ENCODE assay signal across 8 mouse cellular contexts in genomic region chr11:68485206-68485942, GRCm38 (mm10). TPM values are rescaled to one million over a fixed set of nuclear protein-coding genes. Genes with fewer than 3 reads are reported as not detected.
DNase-seq lines count a peak whose midpoint lies in the region; ATAC-seq and TF ChIP-seq lines count a peak whose summit lies in the region.

No protein-coding gene starts in this region.

- H3K4me2 ChIP-seq in forebrain, postnatal 0 days (ENCODE audit: low read depth) = no peak overlapping the region
- no peak overlapping the region for H3K4me2 ChIP-seq in forebrain, embryonic 13.5 days

- H3K4me1 ChIP-seq in forebrain, postnatal 0 days (ENCODE audit: insufficient read depth) = no peaks in the 10 kb centered on the region
- H3K4me1 ChIP-seq in forebrain, embryonic 13.5 days = no peaks in the 10 kb centered on the region
- no peaks in the 10 kb centered on the region for H3K4me1 ChIP-seq in kidney, adult 2 months (ENCODE audit: control insufficient read depth, insufficient read depth, low read length)

- TF ChIP-seq CTCF in forebrain, postnatal 0 days (IDR thresholded peaks at IDR 0.05; ENCODE audit: low read depth) = peak; percentile 94
- peak; percentile 58 for TF ChIP-seq CTCF in kidney, adult 2 months (conservative IDR thresholded peaks at IDR 0.05; ENCODE audit: insufficient read depth, insufficient read length, low read depth, low read length)

- 30% methylated on average over 8 of the region's 8 CpGs for whole genome bisulfite sequencing in forebrain, postnatal 0 days
- 28% methylated on average over 8 of the region's 8 CpGs for WGBS in forebrain, embryonic 13.5 days
- 30% methylated on average over 8 of the region's 8 CpGs for WGBS in kidney, adult 2 months

- no peaks in the 10 kb centered on the region for H3K27me3 ChIP-seq in forebrain, postnatal 0 days (ENCODE audit: insufficient read depth, low read length)
- H3K27me3 ChIP-seq in forebrain, embryonic 13.5 days = no peaks in the 10 kb centered on the region
- H3K27me3 ChIP-seq in kidney, adult 2 months (replicated peaks; ENCODE audit: control insufficient read depth, insufficient read depth, low read length) = no peaks in the 10 kb centered on the region

- TF ChIP-seq POLR2A in kidney, adult 2 months (IDR thresholded peaks at IDR 0.05; ENCODE audit: low read depth, low read length) = no peak

- H3K27ac ChIP-seq in forebrain, postnatal 0 days (ENCODE audit: low read depth, low read length) = no peak overlapping the region
- H3K27ac ChIP-seq in forebrain, embryonic 13.5 days = no peak overlapping the region
- H3K27ac ChIP-seq in kidney, adult 2 months (ENCODE audit: insufficient read depth, low read depth, low read length) = no peak overlapping the region

- H3K9ac ChIP-seq in forebrain, postnatal 0 days = no peak overlapping the region
- H3K9ac ChIP-seq in forebrain, embryonic 13.5 days = no peak overlapping the region

- peak; percentile 86 for DNase-seq in forebrain, postnatal 0 days
- peak; percentile 43 for DNase-seq in thymus, postnatal 14 days
- DNase-seq in thymus, postnatal 4 days = no peak
- peak; percentile 57 for DNase-seq in embryo, embryonic 9.5 days (ENCODE audit: extremely low spot score)
- DNase-seq in kidney, adult 2 months = peak; percentile 48
- peak; percentile 56 for DNase-seq in lung, postnatal 25 days (ENCODE audit: low spot score)
- DNase-seq in urinary bladder, postnatal 4 days (ENCODE audit: low spot score in 2 of 2) = no peak

- no peaks in the 10 kb centered on the region for H3K36me3 ChIP-seq in forebrain, postnatal 0 days (ENCODE audit: insufficient read depth)
- H3K36me3 ChIP-seq in forebrain, embryonic 13.5 days (ENCODE audit: poor library complexity, severe bottlenecking) = no peaks in the 10 kb centered on the region
- no peaks in the 10 kb centered on the region for H3K36me3 ChIP-seq in kidney, adult 2 months (ENCODE audit: control insufficient read depth, insufficient read depth, low read length)

- H3K9me3 ChIP-seq in forebrain, postnatal 0 days (ENCODE audit: low read length) = no peaks in the 10 kb centered on the region
- H3K9me3 ChIP-seq in forebrain, embryonic 13.5 days (replicated peaks) = no peaks in the 10 kb centered on the region

- H3K4me3 ChIP-seq in forebrain, postnatal 0 days (ENCODE audit: low read depth, low read length) = no peak overlapping the region
- H3K4me3 ChIP-seq in forebrain, embryonic 13.5 days = no peak overlapping the region
- no peak overlapping the region for H3K4me3 ChIP-seq in kidney, adult 2 months (ENCODE audit: insufficient read depth, low read depth, low read length)

- ATAC-seq in forebrain, postnatal 0 days = peak; percentile 84
- no peak for ATAC-seq in forebrain, embryonic 13.5 days

RNA-seq across cellular contexts. Expression of gene Pik3r6, which starts 17.4 kb away (rescaled TPM):
- total RNA-seq in forebrain, postnatal 0 days (2014; rRNA removed) = 1.5 and 2.0 TPM in 2 replicates
- polyA plus RNA-seq in forebrain, postnatal 0 days (2015; fragmentation: Nextera tagmentation; extraction: Ambion mirVana) = 0.92 and 1.8 TPM in 2 replicates
- 0.89 and 0.96 TPM in 2 replicates for polyA plus RNA-seq in forebrain, embryonic 13.5 days (2015; fragmentation: Nextera tagmentation; extraction: Ambion mirVana)
- 3.8 and 4.3 TPM in 2 replicates for polyA plus RNA-seq in kidney, adult 2 months (2012; rRNA removed)

RNA-seq across cellular contexts. Expression of gene Pik3r5, which starts 53.5 kb away (rescaled TPM):
- total RNA-seq in forebrain, postnatal 0 days (2014; rRNA removed) = 0.54 and 1.8 TPM in 2 replicates
- polyA plus RNA-seq in forebrain, postnatal 0 days (2015; fragmentation: Nextera tagmentation; extraction: Ambion mirVana) = 0.24 and 0.54 TPM in 2 replicates
- polyA plus RNA-seq in forebrain, embryonic 13.5 days (2015; fragmentation: Nextera tagmentation; extraction: Ambion mirVana) = 0.09 and 0.15 TPM in 2 replicates
- polyA plus RNA-seq in kidney, adult 2 months (2012; rRNA removed) = 0.83 and 2.2 TPM in 2 replicates

Comparison
In these comparisons a context has a peak if more than half of its experiments do, and no peak if none do; other contexts are left out.
1. DNase-seq: peak in forebrain, postnatal 0 days (single experiment), thymus, postnatal 14 days (single experiment), embryo, embryonic 9.5 days (single experiment), kidney, adult 2 months (single experiment) and lung, postnatal 25 days (single experiment); none in thymus, postnatal 4 days (single experiment) and urinary bladder, postnatal 4 days (0 of 2).